Mouse (Mus musculus) cortical plate, adult 2 months (tissue): Measurements from ENCODE around the gene Vpreb3. TPM values are rescaled to one million over a fixed set of nuclear protein-coding genes. Genes with fewer than 3 reads are reported as not detected.
A peak's percentile ranks its signal among the peaks of the same experiment; 100 is the strongest.

Source experiments
- H3K27ac ChIP-seq: fragments of 200-500 bp; 2 replicates; pipeline ENCODE4 v1.5.1; 2012; ENCODE audit warnings: low read length, control low read depth, inconsistent platforms; ENCODE audit not compliant: insufficient read depth
- H3K4me1 ChIP-seq: fragments of 200-500 bp; 2 replicates; pipeline ENCODE4 v1.6.1; 2011; ENCODE audit warnings: low read length; ENCODE audit not compliant: control insufficient read depth, insufficient read depth
- H3K4me3 ChIP-seq: fragments of 200-500 bp; 2 replicates; pipeline ENCODE4 v1.5.1; 2011; ENCODE audit warnings: mild to moderate bottlenecking, low read length, control low read depth; ENCODE audit not compliant: insufficient read depth
- CTCF ChIP-seq: fragments of 200-500 bp; IDR thresholded peaks from 2 replicates; pipeline ENCODE4 v1.5.1; 2011; ENCODE audit warnings: mild to moderate bottlenecking, control low read depth, low read length; ENCODE audit not compliant: insufficient read depth; ENCODE audit errors: extremely low read depth
- POLR2A ChIP-seq: fragments of 200-500 bp; IDR thresholded peaks from 2 replicates; pipeline ENCODE4 v1.6.1; 2011; ENCODE audit warnings: mild to moderate bottlenecking, low read length, control low read depth; ENCODE audit not compliant: insufficient read depth; ENCODE audit errors: extremely low read depth
- polyA plus RNA-seq: library from polyadenylated mRNA; depleted of rRNA; stranded (reverse); fragments of >200 nt; gene quantifications from 2 replicates; pipeline ENCODE4 v1.2.3, GENCODE M21; 2012

Gene Vpreb3
- polyA plus RNA-seq, 1 experiment: not detected

DNA sequence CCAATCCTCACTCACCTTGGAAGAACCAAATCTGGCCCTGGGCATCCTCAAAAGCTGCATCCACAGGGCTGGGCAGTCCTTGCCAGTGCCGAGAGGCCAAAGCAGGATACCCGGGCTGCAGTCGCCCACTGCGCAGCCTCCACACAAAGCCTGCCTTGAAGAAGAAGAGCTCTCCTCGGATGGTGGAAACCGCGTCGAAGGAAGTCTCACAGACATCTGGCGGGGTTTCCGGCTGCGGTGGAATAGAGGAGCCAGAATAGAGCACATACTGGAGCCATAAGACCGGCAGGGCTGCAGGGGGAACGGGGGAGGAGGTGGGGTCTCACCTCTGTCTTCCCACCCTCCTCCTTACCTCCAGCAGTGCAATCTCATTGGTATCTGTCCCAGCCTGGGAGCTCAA lies 16.5 kb upstream of the Vpreb3 start:
- no peak overlapping the region for H3K27ac ChIP-seq
- H3K4me3 ChIP-seq: no peak overlapping the region
- no peaks in the 10 kb centered on the region for H3K4me1 ChIP-seq
- no peak for TF ChIP-seq CTCF
- no peak for TF ChIP-seq POLR2A

DNA sequence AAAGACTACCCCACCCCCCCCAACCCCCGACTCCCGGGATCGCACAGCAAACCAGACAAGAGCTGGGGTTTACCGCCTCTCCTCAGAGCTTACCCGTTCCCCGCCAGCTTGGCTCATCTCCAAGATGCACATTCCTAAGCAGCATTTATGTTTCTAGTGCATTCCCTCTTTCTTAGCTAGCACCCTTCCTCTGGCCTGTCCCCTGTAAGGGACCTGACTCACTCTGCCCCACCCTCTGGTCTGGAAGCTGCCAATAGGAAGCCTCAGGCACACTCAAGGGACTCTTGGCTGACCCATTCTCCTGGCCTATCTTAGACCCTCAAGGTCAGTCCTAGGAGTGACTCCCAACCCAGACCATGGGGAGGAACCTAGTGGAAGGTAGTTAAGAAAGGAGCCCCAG lies 12.6 kb upstream of the Vpreb3 start:
- H3K4me3 ChIP-seq: no peak overlapping the region
- H3K27ac ChIP-seq: no peak overlapping the region
- no peaks in the 10 kb centered on the region for H3K4me1 ChIP-seq
- TF ChIP-seq CTCF: no peak
- no peak for TF ChIP-seq POLR2A

GRCm38 (mm10) chr10:75931311-75931710 lies 11.5 kb upstream of the Vpreb3 start:
- no peak overlapping the region for H3K27ac ChIP-seq
- TF ChIP-seq CTCF (no peak), POLR2A (no peak)
- H3K4me3 ChIP-seq: no peak overlapping the region
- H3K4me1 ChIP-seq: no peaks in the 10 kb centered on the region

DNA sequence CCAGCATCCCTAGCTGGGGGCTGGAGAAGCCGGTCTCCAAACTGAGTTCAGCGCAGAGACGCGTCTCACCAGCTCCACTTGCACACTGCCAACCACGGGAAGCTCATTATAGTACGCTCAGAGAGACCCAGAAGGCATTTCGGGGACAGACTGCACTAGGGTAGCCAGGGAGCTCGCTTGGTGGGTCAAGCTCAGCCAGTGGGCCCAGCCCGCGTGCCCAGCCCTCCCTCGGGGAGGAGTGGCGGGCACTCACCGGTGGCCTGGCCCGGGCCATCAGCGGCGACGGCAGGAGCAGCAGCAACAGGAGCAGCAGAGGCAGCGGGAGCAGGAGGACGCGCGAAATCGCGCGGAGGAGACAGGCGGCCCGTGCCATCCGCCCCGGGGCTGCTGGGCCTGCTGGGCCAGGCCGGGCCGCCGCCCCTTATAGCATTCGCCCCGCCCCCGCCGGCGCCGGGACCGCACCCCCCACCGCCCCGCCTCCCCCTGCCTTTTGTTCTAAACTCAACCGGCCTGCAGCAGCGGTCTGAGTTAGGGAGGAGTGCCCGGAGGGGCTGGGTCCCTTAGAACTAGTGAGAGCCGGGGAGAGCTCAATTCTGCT lies 10.7 kb upstream of the Vpreb3 start:
- Histone ChIP-seq H3K4me1 (peaks cover 4% of the 10 kb centered on the region), H3K4me3 (peak overlapping the region; percentile 27), H3K27ac (no peak overlapping the region)
- no peak for TF ChIP-seq POLR2A
- no peak for TF ChIP-seq CTCF

DNA sequence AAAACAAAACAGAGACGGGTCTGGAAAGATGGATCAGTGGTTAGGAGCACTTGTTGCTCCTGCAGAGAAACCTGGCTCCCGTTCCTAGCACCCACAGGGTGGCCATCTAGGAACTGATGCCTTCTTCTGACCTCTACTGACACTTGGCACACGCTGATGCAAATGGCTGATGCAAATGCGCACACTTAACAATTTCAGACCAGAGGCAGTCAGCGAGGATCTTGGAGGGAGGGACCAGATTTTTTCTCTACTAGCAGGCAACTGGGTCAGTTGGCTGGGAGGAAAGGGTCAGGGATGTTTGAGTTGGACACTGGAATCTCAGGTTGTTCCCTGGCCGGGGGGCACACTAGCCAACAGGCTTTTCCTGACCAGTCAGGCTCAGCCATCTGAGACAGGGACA lies 10.0 kb upstream of the Vpreb3 start, which contains the start of gene Chchd10:
Gene Chchd10, plus strand, starts transcription at position 240 of the 400 bp plus-strand sequence.
- H3K4me1 ChIP-seq: peaks cover 4% of the 10 kb centered on the region
- no peak within 1 kb of the TSS for H3K27ac ChIP-seq
- H3K4me3 ChIP-seq: peak within 1 kb of the TSS; percentile 27
- no peak for TF ChIP-seq CTCF
- no peak for TF ChIP-seq POLR2A

- H3K4me3 ChIP-seq: peak overlapping the region; percentile 77; the same call in 1 of the 2 replicates
- no peak overlapping the region for H3K27ac ChIP-seq
- H3K4me1 ChIP-seq: peaks cover 4% of the 10 kb centered on the region
- TF ChIP-seq POLR2A: no peak
- no peak for TF ChIP-seq CTCF
These were observed 7.9 kb upstream of the Vpreb3 start for GRCm38 (mm10) chr10:75934991-75935390.

- TF ChIP-seq CTCF: no peak
- peak; percentile 98 for TF ChIP-seq POLR2A
- H3K4me3 ChIP-seq: peak within 1 kb of the TSS; percentile 77
- H3K4me1 ChIP-seq: peaks cover 4% of the 10 kb centered on the region
- peak within 1 kb of the TSS; percentile 98 for H3K27ac ChIP-seq
These were observed 6.9 kb upstream of the Vpreb3 start, which contains the start of gene Mmp11 for GRCm38 (mm10) chr10:75935680-75936541. Gene Mmp11, minus strand, starts transcription at chr10:75936496.

DNA sequence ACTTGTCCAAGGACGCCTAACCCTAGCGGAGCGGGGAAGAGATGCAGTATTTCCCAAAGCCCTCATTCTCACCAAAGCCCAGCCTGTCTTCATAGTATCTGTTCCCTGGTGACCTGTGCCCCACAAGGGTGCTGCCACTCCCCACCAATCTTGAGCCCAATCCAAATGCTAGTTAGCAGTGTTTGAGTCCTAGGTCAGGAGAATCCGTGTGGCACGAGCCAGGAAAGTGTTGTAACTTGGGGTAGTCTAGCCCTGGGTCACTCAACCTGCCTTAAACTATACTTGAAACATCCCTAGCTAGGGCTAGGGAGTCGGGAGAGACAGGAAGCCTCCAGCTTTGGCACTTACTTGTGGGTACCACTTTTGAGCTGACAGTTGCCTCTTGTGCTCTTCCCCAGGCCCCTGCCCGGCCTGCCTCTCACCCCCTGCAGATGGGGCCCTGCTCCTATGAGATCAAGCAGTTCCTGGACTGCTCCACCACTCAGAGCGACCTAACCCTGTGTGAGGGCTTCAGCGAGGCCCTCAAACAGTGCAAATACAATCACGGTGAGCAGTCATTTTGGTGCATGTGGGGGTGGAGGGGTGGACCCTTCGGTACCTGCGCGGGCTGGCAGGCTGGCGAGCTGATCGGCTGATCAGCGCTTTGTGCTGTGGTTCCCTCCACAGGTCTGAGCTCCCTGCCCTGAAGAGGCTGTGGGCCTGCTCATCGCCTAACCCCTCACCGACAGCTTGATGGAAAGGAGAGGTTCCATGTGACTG lies 5.8 kb upstream of the Vpreb3 start:
- Histone ChIP-seq H3K4me1 (peaks cover 4% of the 10 kb centered on the region), H3K4me3 (peak overlapping the region; percentile 77), H3K27ac (no peak overlapping the region)
- TF ChIP-seq CTCF (no peak), POLR2A (peak; percentile 36; the same call in 1 of the 2 replicates)

- H3K27ac ChIP-seq: no peak overlapping the region
- peak overlapping the region; percentile 77; the same call in 1 of the 2 replicates for H3K4me3 ChIP-seq
- TF ChIP-seq POLR2A (no peak), CTCF (no peak)
- H3K4me1 ChIP-seq: peaks cover 4% of the 10 kb centered on the region
These were observed 4.8 kb upstream of the Vpreb3 start for GRCm38 (mm10) chr10:75937851-75938643.
